Mouse (Mus musculus) cerebellum, postnatal 36 days (tissue): ENCODE measurements at regions not wholly inside any gene's neighbourhood (a gene's known extent, or its start where the extent isn't known, plus 50 kb on each side); places are given as distances from the start of the nearest gene placed in this dataset.

Source experiments
- DNase-seq, 2 experiments: peaks; one replicate each; pipeline ENCODE4 v3.0.0; 2021 to 2022; ENCODE audit warnings: mixed read lengths in 2 of 2

GRCm38 (mm10) chr9:33826116-33826515 lies 659.6 kb upstream of the Kirrel3 start:
- DNase-seq, result no peak

GRCm38 (mm10) chr9:33827409-33827808 lies 658.3 kb upstream of the Kirrel3 start:
- DNase-seq, result no peak

- no peak for DNase-seq
Observed at GRCm38 (mm10) chr9:33837666-33838380, 647.9 kb upstream of the Kirrel3 start.

GRCm38 (mm10) chr9:33849623-33850022 lies 636.1 kb upstream of the Kirrel3 start:
- no peak for DNase-seq

- no peak for DNase-seq
Observed at GRCm38 (mm10) chr9:33850024-33850423, 635.7 kb upstream of the Kirrel3 start.

GRCm38 (mm10) chr9:33850993-33851392 lies 634.7 kb upstream of the Kirrel3 start:
- DNase-seq, result no peak

GRCm38 (mm10) chr9:33856169-33856568 lies 629.5 kb upstream of the Kirrel3 start:
- DNase-seq, result peak in 1 of 2 experiments; percentile 10

GRCm38 (mm10) chr9:33858511-33858910 lies 627.2 kb upstream of the Kirrel3 start:
- DNase-seq, result no peak

- no peak for DNase-seq
Observed at GRCm38 (mm10) chr9:33868666-33869065, 617.0 kb upstream of the Kirrel3 start.

GRCm38 (mm10) chr9:33887279-33887678 lies 598.4 kb upstream of the Kirrel3 start:
- no peak for DNase-seq

- no peak for DNase-seq
Observed at GRCm38 (mm10) chr9:33892001-33892400, 593.7 kb upstream of the Kirrel3 start.

GRCm38 (mm10) chr9:33901313-33902076 lies 584.2 kb upstream of the Kirrel3 start:
- DNase-seq, result peak in 1 of 2 experiments; percentile 34

GRCm38 (mm10) chr9:33903991-33904570 lies 581.6 kb upstream of the Kirrel3 start:
- DNase-seq, result no peak

GRCm38 (mm10) chr9:33914919-33915318 lies 570.8 kb upstream of the Kirrel3 start:
- no peak for DNase-seq

- no peak for DNase-seq
Observed at GRCm38 (mm10) chr9:33915349-33916056, 570.2 kb upstream of the Kirrel3 start.

- no peak for DNase-seq
Observed at GRCm38 (mm10) chr9:33930286-33930685, 555.4 kb upstream of the Kirrel3 start.

GRCm38 (mm10) chr9:33934071-33934470 lies 551.6 kb upstream of the Kirrel3 start:
- DNase-seq, result no peak

GRCm38 (mm10) chr9:33954319-33954718 lies 531.4 kb upstream of the Kirrel3 start:
- DNase-seq, result no peak
